Mouse (Mus musculus): ENCODE data around the gene Nfkb2. TPM values are rescaled to one million over a fixed set of nuclear protein-coding genes. Genes with fewer than 3 reads are reported as not detected.

Gene Nfkb2
- total and polyA plus RNA-seq, 2 experiments from 2014 or later = 1.9 to 4.7 TPM

DNA sequence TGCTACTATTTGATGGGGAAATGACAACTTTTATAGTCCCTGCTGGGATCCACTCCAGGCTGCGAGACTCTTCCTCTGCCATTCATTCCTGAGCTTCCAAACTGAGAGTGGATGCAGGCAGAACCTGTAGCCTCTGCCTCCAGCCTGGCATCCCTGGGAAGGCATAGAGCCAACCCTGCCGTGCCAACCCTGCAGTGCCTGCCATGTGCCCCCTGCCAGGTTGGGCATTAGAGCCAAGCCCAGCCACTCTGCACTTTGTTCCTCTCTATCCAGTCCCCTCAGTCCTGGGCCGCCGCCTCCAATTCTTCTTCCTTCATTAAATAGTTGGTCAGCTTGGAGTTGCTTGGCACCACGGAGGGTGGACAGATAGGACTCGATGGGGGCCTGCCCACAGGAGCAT is 18.1 kb upstream of the Nfkb2 start:
- Histone ChIP-seq H3K4me1 (ENCODE audit: insufficient read depth, low read length) (no peaks in the 10 kb centered on the region), H3K4me3 (ENCODE audit: low read length) (no peak overlapping the region), H3K4me2 (ENCODE audit: low read depth, low read length) (no peak overlapping the region), H3K27me3 (ENCODE audit: insufficient read depth, low read length) (no peaks in the 10 kb centered on the region), H3K36me3 (ENCODE audit: insufficient read depth, low read length) (peaks cover 40% of the 10 kb centered on the region), H3K27ac (no peak overlapping the region), H3K9me3 (ENCODE audit: low read length) (no peaks in the 10 kb centered on the region), H3K9ac (replicated peaks; ENCODE audit: low read length) (no peak overlapping the region)
- TF ChIP-seq CTCF (IDR thresholded peaks at IDR 0.05; ENCODE audit: low read depth) = no peak
- ATAC-seq (peak; percentile 51; the same call in 1 of the 2 replicates), DNase-seq (ENCODE audit: low spot score) (peak; percentile 51)
- 54% methylated on average over 6 of the region's 6 CpGs for WGBS

DNA sequence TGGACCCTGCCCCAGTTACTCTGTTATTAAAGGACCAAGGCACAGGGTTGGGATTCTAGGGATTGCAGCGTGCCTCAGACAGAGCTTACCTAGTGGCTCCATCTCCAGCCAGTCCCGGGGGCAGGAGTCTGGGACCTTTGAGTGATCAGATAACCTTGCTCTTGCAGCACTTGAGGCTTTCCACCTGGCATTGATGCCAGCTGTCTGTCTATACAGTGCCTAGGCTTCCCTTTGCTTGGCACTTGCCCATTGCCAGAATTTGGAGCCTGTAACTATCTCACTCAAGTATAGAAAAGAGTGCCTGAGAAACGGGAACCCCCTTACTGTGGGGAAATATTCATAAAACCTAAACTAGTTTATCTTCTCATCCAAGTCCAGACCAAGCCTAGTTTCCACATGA is 17.2 kb upstream of the Nfkb2 start:
- Histone ChIP-seq H3K4me2 (ENCODE audit: low read depth, low read length) (no peak overlapping the region), H3K4me3 (ENCODE audit: low read length) (no peak overlapping the region), H3K9ac (replicated peaks; ENCODE audit: low read length) (no peak overlapping the region), H3K9me3 (ENCODE audit: low read length) (no peaks in the 10 kb centered on the region), H3K27me3 (ENCODE audit: insufficient read depth, low read length) (no peaks in the 10 kb centered on the region), H3K36me3 (ENCODE audit: insufficient read depth, low read length) (peaks cover 40% of the 10 kb centered on the region), H3K4me1 (ENCODE audit: insufficient read depth, low read length) (no peaks in the 10 kb centered on the region), H3K27ac (no peak overlapping the region)
- TF ChIP-seq CTCF (IDR thresholded peaks at IDR 0.05; ENCODE audit: low read depth) = no peak
- ATAC-seq (no peak), DNase-seq (ENCODE audit: low spot score) (no peak)
- 96% methylated on average over 3 of the region's 3 CpGs for WGBS

- WGBS = 84% methylated on average over 3 of the region's 3 CpGs
- no peak overlapping the region for H3K27ac ChIP-seq
- ATAC-seq = no peak
- DNase-seq (ENCODE audit: low spot score) = no peak
- H3K9ac ChIP-seq (replicated peaks; ENCODE audit: low read length) = no peak overlapping the region
- no peak overlapping the region for H3K4me2 ChIP-seq (ENCODE audit: low read depth, low read length)
- no peaks in the 10 kb centered on the region for H3K4me1 ChIP-seq (ENCODE audit: insufficient read depth, low read length)
- TF ChIP-seq CTCF (IDR thresholded peaks at IDR 0.05; ENCODE audit: low read depth) = no peak
- peaks cover 34% of the 10 kb centered on the region for H3K36me3 ChIP-seq (ENCODE audit: insufficient read depth, low read length)
- H3K9me3 ChIP-seq (ENCODE audit: low read length) = no peaks in the 10 kb centered on the region
- no peaks in the 10 kb centered on the region for H3K27me3 ChIP-seq (ENCODE audit: insufficient read depth, low read length)
- H3K4me3 ChIP-seq (ENCODE audit: low read length) = no peak overlapping the region
Measured at GRCm38 (mm10) chr19:46287566-46287965, 16.6 kb upstream of the Nfkb2 start.

DNA sequence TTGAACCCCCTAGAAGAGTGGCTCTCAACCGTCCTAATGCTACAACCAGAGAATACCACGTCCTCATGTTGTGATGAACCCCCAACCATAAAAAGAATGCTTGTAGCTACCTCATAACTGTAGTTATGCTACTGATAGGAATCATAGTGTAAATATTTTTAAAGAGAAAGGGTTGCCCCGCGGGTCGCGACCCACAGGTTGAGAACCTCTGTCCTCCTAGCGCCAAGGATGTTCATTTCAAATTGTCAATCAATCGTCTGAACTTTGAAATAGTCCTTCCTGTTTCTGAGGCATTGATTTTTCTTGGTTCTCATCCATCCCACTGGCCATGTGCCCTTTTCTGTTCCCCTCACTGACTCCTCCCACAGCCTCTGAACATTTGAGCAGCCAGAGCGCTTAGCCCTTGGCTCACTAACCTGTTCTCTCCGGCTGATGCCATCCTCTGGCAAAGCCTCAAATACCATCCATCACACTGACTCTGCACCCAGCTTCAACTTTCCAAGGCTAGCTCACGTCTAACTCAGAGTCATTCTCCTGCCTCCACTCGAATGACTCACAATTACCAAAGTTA is 13.5 kb upstream of the Nfkb2 start:
- Histone ChIP-seq H3K9ac (replicated peaks; ENCODE audit: low read length) (no peak overlapping the region), H3K27ac (no peak overlapping the region), H3K4me1 (ENCODE audit: insufficient read depth, low read length) (no peaks in the 10 kb centered on the region), H3K4me3 (ENCODE audit: low read length) (no peak overlapping the region), H3K27me3 (ENCODE audit: insufficient read depth, low read length) (no peaks in the 10 kb centered on the region), H3K36me3 (ENCODE audit: insufficient read depth, low read length) (peaks cover 9% of the 10 kb centered on the region; the same call in 1 of the 2 replicates), H3K4me2 (ENCODE audit: low read depth, low read length) (no peak overlapping the region), H3K9me3 (ENCODE audit: low read length) (no peaks in the 10 kb centered on the region)
- 64% methylated on average over 12 of the region's 12 CpGs for WGBS
- ATAC-seq = no peak
- TF ChIP-seq CTCF (IDR thresholded peaks at IDR 0.05; ENCODE audit: low read depth) = no peak
- DNase-seq (ENCODE audit: low spot score) = no peak

GRCm38 (mm10) chr19:46296938-46297337 is 7.2 kb upstream of the Nfkb2 start:
- WGBS = 74% methylated on average over 4 of the region's 4 CpGs
- no peak overlapping the region for H3K4me3 ChIP-seq (ENCODE audit: low read length)
- ATAC-seq (no peak), DNase-seq (ENCODE audit: low spot score) (no peak)
- H3K4me2 ChIP-seq (ENCODE audit: low read depth, low read length) = no peak overlapping the region
- TF ChIP-seq CTCF (IDR thresholded peaks at IDR 0.05; ENCODE audit: low read depth) = no peak
- no peaks in the 10 kb centered on the region for H3K27me3 ChIP-seq (ENCODE audit: insufficient read depth, low read length)
- H3K9ac ChIP-seq (replicated peaks; ENCODE audit: low read length) = no peak overlapping the region
- H3K36me3 ChIP-seq (ENCODE audit: insufficient read depth, low read length) = no peaks in the 10 kb centered on the region
- H3K9me3 ChIP-seq (ENCODE audit: low read length) = no peaks in the 10 kb centered on the region
- no peaks in the 10 kb centered on the region for H3K4me1 ChIP-seq (ENCODE audit: insufficient read depth, low read length)
- no peak overlapping the region for H3K27ac ChIP-seq

GRCm38 (mm10) chr19:46300294-46301045 is 3.6 kb upstream of the Nfkb2 start:
- no peaks in the 10 kb centered on the region for H3K36me3 ChIP-seq (ENCODE audit: insufficient read depth, low read length)
- H3K4me3 ChIP-seq (ENCODE audit: low read length) = no peak overlapping the region
- 40% methylated on average over 8 of the region's 8 CpGs for WGBS
- TF ChIP-seq CTCF (IDR thresholded peaks at IDR 0.05; ENCODE audit: low read depth) = no peak
- H3K27me3 ChIP-seq (ENCODE audit: insufficient read depth, low read length) = 0 out of 2 replicates have a peak, but pooled peaks cover 4% of the 10 kb centered on the region
- no peak overlapping the region for H3K9ac ChIP-seq (replicated peaks; ENCODE audit: low read length)
- H3K9me3 ChIP-seq (ENCODE audit: low read length) = no peaks in the 10 kb centered on the region
- H3K4me1 ChIP-seq (ENCODE audit: insufficient read depth, low read length) = peaks cover 6% of the 10 kb centered on the region; the same call in 1 of the 2 replicates
- ATAC-seq = no peak
- DNase-seq (ENCODE audit: low spot score) = no peak
- H3K27ac ChIP-seq = no peak overlapping the region
- no peak overlapping the region for H3K4me2 ChIP-seq (ENCODE audit: low read depth, low read length)

DNA sequence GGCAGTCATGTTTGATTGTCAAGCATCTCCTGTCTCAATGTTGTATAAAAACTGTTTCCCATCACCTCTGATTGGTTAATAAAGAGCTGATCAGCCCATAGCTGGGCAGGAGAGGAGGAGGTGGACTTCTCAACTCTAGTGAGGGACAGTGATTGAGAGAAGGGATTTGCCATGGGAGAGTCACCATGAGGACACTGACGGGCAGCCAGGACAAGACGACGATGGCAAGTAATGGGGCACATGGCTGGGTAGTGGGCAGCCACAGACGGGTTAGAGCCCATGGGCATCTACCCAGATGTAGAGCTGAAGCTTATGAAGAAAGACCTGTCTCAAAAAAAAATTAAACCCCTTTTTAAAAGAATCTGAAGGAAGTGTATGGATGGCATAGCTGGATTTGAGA is 1.6 kb upstream of the Nfkb2 start:
- peaks cover 6% of the 10 kb centered on the region; the same call in 1 of the 2 replicates for H3K4me1 ChIP-seq (ENCODE audit: insufficient read depth, low read length)
- 0 out of 2 replicates have a peak, but pooled peaks cover 4% of the 10 kb centered on the region for H3K27me3 ChIP-seq (ENCODE audit: insufficient read depth, low read length)
- no peak overlapping the region for H3K4me3 ChIP-seq (ENCODE audit: low read length)
- no peak for ATAC-seq
- H3K9ac ChIP-seq (replicated peaks; ENCODE audit: low read length) = no peak overlapping the region
- no peak for TF ChIP-seq CTCF (IDR thresholded peaks at IDR 0.05; ENCODE audit: low read depth)
- H3K36me3 ChIP-seq (ENCODE audit: insufficient read depth, low read length) = no peaks in the 10 kb centered on the region
- no peak overlapping the region for H3K27ac ChIP-seq
- H3K9me3 ChIP-seq (ENCODE audit: low read length) = no peaks in the 10 kb centered on the region
- DNase-seq (ENCODE audit: low spot score) = no peak
- no peak overlapping the region for H3K4me2 ChIP-seq (ENCODE audit: low read depth, low read length)
- 85% methylated on average over 4 of the region's 4 CpGs for WGBS
